Mouse (Mus musculus) thymus, postnatal 14 days (tissue): ENCODE measurements around the gene Barx2.

Experiments
- DNase-seq: peaks from one replicate; pipeline ENCODE4 v3.0.0; 2021

Barx2 gene

DNA sequence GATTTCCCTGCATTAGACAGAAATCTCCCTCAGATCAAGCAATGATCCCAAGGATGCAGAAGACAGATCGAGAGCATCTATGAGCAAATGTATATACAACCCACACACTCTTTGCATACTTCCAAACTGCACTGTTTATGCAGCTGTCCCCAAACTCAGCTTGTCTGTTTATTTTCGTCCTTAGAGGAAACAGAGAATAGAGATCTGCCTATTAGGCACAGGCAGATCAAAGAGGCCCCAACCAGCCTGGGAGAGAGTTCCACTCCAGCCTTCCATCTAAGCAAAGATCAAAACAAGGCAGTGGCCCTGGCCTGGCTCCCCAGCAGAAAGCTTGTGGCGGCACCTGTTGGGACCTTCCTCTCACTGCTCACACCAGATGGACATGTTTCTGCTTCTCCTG lies 27.0 kb downstream of the Barx2 start:
- DNase-seq = no peak

DNA sequence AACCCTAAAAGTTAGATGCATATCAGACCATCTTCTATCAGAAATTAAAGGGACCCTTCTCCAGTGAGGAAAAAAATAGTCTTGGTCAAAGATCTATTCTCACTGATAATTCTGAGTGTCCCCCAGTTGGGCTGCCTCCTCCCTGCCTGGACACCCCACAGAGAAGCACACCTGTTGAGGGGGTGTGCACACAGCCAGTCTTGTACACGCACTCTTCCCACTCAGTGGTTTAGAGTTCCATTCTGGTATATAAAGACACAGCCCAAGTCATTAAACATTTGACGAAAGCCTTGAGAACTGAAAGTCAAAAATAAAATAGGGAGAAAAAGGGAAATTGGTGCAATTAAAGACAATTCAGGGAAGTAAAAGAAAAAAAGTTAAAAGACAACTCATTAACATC lies 30.9 kb downstream of the Barx2 start:
- no peak for DNase-seq

DNA sequence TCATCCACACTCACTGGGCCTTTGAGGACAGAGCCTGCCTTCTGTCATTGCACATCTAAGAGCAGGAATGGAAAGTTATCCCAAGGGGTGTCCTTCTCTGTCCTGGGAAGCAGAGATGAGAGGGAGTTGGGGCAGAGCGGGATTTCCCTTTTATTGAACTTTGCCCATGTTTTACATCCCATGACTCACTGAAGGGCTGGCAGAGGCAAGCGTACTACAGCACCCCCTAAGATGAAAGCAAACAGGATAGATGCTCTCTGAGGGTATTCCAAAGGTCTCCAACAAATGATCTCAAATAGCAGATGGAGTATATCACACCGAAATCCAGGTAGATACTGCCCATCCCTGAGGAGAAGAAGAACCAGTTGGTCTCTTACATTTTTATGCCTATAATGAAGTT lies 37.7 kb downstream of the Barx2 start:
- no peak for DNase-seq

DNA sequence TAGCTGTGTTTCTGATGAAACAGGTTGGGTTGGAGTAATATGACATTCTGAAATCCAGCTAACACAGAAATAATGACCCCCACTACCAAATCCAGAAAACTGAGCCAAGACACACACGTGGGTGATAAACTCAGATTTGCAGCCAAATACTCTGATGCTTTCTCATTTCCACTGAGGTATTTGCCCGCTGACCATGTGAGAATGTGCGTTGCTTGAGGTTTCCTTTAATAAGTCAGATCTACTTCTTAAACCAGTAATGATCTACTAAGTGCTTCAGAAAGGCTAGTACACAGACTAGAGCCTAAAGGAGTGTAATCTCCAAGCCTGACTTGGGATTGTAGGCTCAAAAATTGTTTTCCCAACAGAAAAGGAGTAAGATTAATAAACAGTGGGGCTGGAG lies 39.0 kb downstream of the Barx2 start:
- no peak for DNase-seq

DNA sequence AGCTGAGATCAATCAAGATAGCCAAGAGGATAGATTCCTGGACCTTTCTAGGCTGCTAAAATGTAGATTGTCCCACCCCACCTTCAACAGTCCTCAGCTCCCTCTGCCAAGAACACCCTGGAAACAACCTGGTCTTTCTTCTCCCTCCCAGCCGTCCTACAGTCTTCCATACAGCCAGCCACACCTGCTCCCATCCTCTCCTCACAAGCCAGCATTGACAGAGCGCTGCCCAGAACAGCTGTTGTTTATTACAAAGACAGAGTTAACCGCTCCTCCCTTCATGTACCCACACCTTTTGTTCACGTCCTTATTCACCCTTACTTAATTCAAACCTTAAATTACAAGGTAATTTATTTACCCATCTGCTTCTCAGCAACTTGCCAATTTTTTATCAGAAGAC lies 41.9 kb downstream of the Barx2 start:
- DNase-seq = peak; percentile 6

DNA sequence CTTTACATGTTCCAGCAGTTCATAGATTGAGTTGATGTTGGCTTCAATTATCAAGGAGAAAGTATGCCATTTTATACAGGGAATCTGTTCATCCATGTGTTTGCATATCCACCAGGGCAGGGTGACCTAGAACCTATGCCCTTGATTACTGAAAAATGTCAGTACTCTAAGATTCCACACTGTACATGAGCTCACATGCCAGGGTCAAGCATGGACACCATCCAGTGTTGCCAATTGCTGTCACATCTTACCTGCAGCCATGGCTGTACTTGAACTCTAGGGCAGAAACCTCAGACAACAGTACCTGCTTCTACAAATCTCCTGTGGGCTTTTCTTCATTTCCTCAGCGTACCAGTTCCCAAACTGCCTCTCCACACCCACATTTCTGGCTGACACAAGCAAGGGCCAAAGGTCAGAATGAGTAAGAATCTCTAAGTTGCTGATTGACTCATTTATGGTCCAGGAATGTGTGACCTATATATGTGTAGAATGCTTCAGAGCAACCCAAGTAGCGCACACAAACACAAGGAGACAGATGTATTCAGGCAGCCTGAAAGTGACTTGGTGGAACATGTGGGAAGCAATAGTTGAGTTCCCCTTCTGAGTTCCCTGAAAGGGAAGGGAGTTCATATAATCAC lies 44.3 kb downstream of the Barx2 start:
- no peak for DNase-seq

DNA sequence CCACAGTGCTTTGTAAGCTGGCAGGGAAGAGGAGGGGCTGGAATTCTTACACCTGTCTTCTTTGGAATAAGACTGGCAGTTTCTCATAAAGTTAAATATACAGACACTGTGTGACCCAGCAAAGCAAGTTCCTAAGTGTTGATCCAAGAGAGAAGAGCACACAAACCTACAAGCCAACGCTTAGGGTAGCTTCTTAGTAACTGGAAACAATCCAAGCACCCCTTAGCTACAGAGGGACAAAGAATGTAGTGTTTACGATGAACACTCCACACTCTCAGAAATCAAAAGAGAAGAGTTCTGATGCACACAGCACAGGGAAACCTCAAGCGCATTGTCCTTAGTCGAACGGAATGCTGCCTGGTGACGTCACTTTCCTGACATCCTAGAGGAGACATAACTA lies 49.4 kb downstream of the Barx2 start:
- DNase-seq = no peak

DNA sequence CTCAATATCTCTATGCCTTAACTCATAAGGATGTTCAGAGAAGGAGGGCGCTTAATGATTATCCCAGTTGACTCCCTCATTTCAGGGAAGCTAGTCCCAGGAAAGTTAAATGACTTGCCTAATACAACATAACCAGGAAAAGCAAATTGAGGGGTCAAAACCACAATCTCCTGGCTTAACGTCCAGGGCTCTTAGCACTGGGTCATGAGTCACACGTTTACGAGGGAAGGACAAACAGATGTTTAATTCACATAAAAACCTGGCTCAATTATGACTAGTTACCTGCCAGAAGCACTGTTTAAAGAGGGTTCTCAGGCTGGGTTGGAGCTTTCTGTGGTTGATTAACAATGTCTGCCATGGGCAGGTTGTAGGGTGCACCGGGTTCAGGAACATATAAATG lies 53.8 kb downstream of the Barx2 start:
- no peak for DNase-seq

DNA sequence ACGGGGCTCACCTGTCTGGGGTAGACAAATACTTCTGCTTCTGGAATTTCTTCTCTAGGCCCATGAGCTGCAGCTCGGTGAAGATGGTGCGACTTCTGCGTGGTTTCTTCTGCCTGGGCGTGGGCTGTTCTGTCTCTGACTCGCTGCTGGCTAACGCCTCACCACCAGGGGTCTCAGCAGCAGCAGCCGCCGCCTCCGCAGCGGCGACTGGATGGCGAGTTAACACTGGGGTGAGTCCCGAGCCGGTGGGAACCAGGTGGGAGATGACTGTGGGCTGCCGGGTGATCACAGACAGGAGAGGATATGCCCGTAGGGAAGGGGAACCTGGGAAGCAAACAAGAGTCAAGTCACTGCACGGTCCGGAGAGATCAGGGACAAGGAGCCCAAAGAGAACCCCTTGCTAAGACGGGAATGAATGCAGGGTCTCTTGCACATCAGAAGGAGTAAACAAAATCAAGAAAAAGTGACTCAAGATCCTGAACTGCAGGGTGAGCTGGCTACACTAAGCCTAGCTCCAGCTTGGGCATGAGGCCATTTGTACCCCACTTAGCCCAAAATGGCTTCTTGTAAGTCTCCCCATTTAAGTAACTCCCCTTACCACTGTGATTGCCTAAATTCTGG lies 54.4 kb downstream of the Barx2 start:
- peak; percentile 39 for DNase-seq

DNA sequence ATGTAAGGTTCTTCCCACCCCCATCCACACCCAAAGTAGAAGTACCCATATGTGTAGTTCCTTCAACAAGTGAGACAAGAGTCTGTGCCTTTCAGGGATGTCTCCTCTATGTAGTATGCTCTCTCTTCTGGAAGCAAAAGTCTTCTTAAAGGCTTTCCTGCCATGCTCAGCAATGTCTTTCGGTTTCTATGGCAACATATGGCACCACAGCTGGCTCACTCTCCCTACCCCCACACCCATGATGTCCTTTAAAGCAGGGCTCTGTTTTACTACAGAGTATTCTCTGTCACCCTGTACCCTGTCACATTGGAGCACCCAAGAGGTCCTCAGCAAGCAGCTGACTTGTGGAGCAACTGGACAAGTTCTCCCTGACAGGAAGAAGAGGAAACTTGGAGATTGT lies 55.8 kb downstream of the Barx2 start:
- no peak for DNase-seq

DNA sequence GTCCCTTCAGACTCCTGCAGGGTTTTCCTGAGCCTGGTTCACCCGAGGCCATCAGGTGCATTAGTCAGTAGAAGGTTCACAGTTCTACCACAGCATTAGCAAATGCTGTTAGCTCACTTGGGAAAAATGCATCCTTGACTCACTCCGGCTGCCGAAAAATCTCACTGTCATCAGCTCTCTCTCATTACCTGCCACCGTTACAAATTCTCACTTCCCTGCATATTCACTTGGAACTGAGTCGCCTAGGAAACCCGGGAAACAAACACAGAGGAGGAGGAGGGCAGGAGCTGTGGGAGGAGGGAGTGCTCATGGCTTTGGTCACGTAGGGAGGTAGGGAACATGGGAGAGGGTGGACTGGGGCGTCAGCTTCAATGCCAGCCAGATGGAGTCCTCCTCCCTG lies 56.8 kb downstream of the Barx2 start:
- no peak for DNase-seq

DNA sequence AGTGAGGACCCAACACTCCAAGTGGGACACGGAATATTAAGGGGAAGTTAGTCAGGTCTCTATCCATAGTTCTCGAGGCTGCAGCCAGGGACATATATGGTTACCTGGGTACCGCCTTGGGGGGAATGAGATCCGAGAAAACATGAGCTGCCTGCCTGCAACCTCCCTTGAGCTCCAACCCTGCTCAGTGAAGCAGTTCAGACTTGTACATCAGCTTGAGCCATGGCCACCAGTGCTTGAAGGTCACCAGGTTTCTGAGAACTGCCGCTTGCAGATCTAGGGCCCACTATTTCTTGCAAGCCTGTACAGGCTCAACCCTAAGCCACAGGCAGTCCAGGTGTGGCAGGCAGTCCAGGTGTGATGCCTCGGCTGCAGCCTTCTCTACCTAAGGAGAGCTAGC lies 57.6 kb downstream of the Barx2 start:
- DNase-seq = no peak

DNA sequence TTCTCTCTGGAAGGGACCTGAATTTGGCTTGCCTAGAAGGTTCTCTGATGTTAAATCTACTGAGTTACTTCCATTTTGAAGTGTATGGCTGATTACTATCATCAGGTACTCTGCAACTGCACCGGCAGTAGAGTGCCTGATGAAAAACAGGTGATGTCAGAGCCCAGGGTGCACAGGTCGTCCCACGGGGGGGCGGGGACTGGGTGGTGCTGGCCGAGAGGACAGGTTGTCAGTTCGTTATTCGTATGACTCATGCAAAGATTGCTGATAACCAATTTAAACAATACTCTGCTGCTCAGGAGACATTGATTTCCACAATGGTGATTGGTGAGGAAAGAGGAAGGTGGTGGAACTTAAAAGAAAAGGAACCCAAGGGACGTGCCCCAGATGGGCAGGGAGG lies 61.6 kb downstream of the Barx2 start:
- DNase-seq = no peak

DNA sequence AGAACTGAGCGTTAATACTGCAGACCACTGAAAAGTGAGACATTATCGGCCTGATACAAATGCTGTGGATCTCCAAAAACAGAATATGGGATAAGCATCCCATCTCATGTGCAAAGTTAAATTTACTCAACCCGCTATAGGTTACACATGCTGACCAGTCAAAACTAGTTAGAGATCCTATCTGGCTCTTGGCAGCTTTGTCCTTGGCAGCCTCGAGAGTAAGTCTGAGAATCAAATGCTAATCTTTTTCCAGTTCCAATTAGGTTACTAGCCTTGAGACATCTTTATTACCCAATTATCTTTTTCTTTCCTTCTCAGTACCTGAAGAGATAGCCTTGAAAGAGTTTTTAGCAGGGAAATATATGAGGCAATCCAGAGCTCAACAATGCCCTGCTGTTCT lies 62.6 kb downstream of the Barx2 start:
- no peak for DNase-seq

DNA sequence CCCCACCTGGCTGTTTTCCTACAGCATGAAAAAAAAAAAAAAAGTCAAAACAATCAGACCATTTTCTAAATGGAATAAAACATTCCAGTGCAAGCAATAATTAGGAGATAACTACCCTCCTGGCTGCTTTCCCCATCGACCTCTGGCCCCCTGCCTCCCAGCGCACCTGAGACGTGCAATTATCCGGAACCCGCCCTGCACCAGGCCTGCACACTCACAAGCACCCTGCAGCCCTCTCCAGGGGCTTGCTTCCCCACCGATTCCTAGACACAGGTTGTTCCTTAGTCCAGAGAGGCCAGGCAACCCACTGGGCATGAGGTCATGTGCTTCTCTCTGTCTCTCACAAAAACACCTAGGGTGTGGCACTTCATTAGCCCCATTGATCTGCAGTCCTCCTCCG lies 63.9 kb downstream of the Barx2 start:
- no peak for DNase-seq

DNA sequence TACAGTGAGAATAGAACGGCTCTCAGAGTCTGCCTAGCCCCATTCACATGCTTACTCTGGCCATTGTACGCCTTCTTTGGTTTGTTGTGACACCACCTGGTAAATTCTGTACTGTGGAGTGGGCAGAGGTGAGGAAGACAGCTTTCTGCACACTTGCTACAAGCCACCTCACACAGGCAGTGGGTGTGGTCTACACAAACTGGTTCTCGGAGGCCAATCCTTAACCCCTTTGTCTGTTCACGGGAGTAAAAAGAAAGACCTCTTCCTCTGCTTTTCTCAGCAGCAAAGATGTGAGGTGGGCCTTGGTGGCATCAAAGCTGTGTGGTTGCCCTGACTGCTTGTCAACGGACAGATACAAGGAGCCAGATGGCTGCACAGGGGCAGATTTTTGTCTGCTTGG lies 68.6 kb downstream of the Barx2 start:
- DNase-seq = peak; percentile 61

DNA sequence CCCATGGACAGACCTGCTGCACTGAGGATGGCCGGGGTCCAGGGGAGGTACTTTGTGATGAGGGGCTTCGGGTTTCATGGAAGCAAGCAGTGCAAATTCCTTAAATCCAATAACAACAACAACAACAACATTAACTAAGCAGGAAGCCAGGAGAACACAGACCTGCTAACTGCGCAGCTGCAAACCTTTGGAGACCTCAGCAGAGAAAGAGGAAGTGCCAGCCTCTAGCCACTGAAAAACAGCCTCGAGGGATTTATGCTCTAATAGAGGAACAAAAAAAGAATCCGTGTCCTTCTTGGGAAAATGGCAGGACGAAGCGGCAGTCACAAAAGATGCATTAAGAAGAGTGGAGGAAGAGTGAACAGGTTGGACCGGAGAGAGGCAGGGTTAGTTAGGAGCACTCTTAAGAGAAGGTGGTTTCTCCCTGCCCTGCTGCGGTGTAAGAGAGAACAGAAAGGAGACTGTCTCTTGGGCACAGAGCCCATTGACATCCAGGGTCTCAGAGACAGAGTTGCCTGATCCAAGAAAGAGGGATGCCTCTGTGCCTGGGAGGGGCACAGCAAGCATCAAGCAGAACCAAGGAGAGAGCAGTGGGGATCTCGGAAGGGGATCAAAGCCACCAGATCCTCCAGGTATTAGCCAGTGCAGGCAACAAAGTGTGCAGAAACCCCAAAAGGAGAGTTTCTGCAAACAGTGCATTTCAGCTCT lies 72.0 kb downstream of the Barx2 start:
- peak; percentile 45 for DNase-seq

DNA sequence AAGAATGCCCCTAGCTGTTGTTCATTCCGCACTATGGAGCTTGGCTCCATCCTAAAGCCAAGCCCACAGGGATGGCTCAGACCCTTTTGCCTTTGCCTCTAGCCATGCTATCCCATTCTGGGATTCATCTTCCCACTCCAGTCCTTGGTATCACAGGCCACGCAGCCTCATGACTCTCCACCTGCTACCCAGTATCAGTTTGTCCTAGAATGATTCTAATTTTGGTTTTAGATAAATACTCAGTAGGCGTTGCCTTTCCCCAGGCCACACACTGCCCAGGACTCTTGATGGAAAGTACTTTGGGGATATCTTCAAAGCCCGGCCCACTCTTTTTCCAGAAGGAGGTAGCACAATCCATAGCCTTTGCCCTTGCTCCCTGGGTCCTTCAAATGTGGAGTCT lies 72.7 kb downstream of the Barx2 start:
- no peak for DNase-seq

DNA sequence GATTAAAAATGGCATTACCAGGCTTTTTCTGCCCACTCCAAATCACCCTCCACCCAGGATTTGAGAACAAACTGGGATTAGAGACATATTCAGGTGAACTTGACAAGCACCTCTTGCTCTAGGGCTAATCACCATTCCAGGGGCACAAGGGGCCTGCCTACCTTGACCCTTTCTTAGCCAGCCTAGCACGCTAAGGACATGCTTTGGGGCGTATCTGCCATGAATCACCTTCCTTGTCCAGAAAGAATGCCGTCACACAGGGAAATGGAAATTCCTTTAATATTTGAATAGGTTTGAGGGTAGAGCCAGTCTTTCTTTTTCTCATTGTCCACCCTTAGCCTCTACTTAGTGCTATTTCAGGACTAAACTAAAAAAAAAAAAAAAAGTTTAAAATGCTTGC lies 73.2 kb downstream of the Barx2 start:
- no peak for DNase-seq

DNA sequence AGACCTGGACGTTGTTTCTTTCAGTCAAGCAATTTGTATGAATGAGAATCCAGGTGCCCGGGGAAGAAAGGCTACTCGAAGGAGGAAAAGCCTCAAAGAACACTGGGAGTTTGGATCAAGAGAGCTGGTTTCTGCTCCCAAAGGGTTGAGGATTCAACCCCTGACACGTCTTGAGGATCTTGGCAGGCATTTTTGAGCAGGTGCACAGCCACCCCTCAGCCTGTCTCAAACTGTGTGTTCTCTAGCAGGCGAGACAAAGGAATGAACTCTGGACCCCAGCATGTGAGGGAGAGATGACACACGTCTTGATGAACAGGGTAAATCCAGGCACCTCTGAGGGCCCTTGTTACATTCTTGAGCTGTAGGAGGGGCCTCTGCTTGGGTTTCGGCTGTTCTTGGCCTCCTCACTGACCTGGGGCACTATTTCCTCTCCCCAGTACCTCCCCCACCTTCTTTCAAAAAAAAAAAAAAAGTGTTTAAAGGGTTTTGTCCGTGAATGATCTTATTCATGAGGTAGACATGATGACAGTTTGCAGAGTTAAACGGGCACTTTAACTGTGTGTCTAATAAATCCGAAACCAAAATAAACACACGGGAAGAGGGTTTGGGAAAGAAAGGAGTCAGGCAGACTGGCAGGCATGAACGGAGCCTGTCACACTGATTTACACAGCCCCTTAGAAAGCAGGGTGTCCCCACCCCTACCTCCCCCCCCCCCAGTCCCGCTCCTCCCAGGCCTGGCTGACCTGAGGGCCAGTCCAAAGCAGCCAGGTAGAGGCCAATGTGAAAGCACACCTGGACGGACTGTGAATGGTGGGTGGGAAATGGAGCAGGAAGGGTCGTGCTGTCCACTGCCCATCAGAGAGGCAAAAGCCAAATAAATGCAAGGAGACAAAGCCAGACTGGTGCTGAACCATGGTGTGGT lies 73.9 kb downstream of the Barx2 start:
- DNase-seq = no peak

DNA sequence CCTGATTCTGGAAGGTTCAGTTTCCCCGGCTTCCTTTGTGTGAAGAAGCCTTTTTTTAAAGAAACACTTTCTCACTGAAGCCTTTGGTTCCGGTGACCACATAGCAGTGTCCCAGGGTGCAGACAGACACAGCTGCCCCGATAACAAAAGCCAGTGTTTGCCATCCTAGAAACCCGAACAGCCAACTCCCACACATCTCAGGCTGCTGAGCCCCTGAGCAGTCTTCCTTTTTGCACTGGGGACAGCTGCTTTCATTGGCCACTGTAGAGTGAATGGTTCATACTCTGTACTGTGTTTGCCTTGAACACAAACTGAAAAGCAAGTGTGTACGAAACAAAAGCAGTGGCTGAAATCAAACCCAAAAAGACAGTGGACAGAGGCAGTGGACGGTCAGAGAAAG lies 75.2 kb downstream of the Barx2 start:
- no peak for DNase-seq

DNA sequence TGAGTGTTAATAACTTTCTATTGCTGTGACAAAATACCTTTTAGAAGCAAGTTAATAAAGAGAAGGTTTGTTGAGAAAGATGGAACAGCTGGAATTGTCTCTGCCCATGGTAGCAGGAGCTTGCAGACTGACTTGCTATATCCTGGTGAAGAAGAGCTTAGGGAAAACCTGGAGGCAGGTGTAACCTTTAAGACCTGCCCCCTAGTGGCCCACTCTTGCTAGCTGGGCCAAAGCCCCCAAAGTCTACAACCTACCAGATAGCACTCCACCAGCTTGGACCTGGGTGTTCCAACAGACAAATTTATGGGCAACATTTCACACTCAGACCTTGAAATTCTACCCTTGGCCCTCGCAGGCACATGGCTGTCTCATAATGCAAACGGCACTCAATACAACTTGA lies 104.5 kb downstream of the Barx2 start:
- DNase-seq = peak; percentile 4

DNA sequence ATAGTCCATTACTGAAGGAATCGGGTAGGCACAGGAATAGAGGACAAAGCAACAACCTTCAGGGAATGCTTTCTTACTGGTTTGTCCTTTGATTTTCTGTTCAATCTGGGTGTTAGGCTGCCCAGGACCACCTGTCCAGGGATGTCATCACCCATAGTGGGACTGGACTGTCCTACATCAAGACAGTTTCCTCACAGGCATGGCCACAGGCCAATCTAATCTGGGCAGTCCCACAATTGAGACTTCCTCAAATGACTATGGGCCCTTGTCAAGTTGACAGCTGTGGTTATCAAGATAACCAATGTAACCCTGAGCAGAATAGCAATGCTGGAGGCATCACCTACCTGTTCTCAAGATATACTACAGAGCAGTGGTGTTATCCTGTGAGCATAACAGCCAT lies 110.6 kb downstream of the Barx2 start:
- no peak for DNase-seq
